Mouse (Mus musculus) kidney, adult 2 months (tissue): Measurements from ENCODE around the gene Ctf1.

Source experiments
- CTCF ChIP-seq: fragments of 200-500 bp; conservative IDR thresholded peaks from 2 replicates; pipeline ENCODE4 v1.5.1; 2011; ENCODE audit warnings: low read depth, mild to moderate bottlenecking, control low read depth, low read length, moderate library complexity, mixed read lengths; ENCODE audit not compliant: insufficient read depth, insufficient read length
- POLR2A ChIP-seq: fragments of 200-500 bp; IDR thresholded peaks from one replicate; pipeline ENCODE4 v1.6.1; 2011; ENCODE audit warnings: low read depth, low read length, control low read depth

DNA sequence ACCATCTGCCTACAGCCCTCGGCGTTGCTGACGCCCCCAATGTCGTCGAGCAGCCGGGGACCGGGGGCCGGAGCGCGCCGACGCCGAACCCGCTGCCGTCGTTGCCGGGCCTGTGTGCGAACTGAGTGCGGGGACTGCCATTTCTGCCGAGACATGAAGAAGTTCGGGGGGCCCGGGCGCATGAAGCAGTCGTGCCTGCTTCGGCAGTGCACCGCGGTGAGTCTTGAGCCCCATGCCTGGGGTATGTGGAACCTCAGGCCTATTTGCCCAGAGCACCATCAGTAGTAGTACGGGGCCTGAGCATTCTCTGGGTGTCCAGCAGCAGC is 35.7 kb downstream of the Ctf1 start:
- TF ChIP-seq POLR2A (no peak), CTCF (no peak)
